Mouse (Mus musculus) hindbrain, postnatal 0 days (tissue): Measurements from ENCODE around the gene Wdr18. TPM values are rescaled to one million over a fixed set of nuclear protein-coding genes. Genes with fewer than 3 reads are reported as not detected.

Source experiments
- ATAC-seq: fragments of 200-750 bp; cut with Nextera tagmentation; 2 replicates; pipeline ENCODE4 v1.8.0; 2017; ENCODE audit warnings: mild to moderate bottlenecking, moderate TSS enrichment, moderate library complexity
- DNase-seq: peaks from one replicate; pipeline ENCODE4 v3.0.0-alpha.2; 2015; ENCODE audit warnings: low spot score
- H3K27ac ChIP-seq: fragments of 300-500 bp; sonication (generic); 2 replicates; pipeline ENCODE4 v1.5.1; 2014; ENCODE audit warnings: mild to moderate bottlenecking
- H3K27me3 ChIP-seq: fragments of 300-500 bp; sonication (generic); 2 replicates; pipeline ENCODE4 v1.6.1; 2014; ENCODE audit warnings: low read length, mixed read lengths; ENCODE audit not compliant: insufficient read depth
- H3K36me3 ChIP-seq: fragments of 300-500 bp; sonication (generic); 2 replicates; pipeline ENCODE4 v1.6.1; 2014; ENCODE audit warnings: low read length, mixed read lengths; ENCODE audit not compliant: insufficient read depth
- H3K4me1 ChIP-seq: fragments of 300-500 bp; sonication (generic); 2 replicates; pipeline ENCODE4 v1.6.1; 2014; ENCODE audit warnings: antibody characterized with exemption, low read length, mixed read lengths; ENCODE audit not compliant: insufficient read depth
- H3K4me2 ChIP-seq: fragments of 300-500 bp; sonication (generic); 2 replicates; pipeline ENCODE4 v1.6.1; 2014; ENCODE audit warnings: low read depth, mild to moderate bottlenecking, low read length, moderate library complexity, mixed read lengths
- H3K4me3 ChIP-seq: fragments of 300-500 bp; sonication (generic); 2 replicates; pipeline ENCODE4 v1.5.1; 2014; ENCODE audit warnings: low read length
- H3K9ac ChIP-seq: fragments of 300-500 bp; sonication (generic); replicated peaks from 2 replicates; pipeline ENCODE4 v1.6.1; 2014; ENCODE audit warnings: mild to moderate bottlenecking, low read length, moderate library complexity, mixed read lengths
- H3K9me3 ChIP-seq: fragments of 300-500 bp; sonication (generic); 2 replicates; pipeline ENCODE4 v1.6.1; 2016; ENCODE audit warnings: low read length, mixed read lengths
- CTCF ChIP-seq: IDR thresholded peaks from 2 replicates; pipeline ENCODE4 v1.5.1; 2016; ENCODE audit warnings: antibody characterized with exemption, control low read depth, low read depth
- WGBS: fragments of 180-500 bp; shearing (Covaris S2); extraction: QIAGEN DNeasy Blood & Tissue Kit; methylation state at CpG from one replicate; pipeline ENCODE4 v1.1.7; 2014; 5-methylcytosine and 5-hydroxymethylcytosine counted together
- polyA plus RNA-seq: library from polyadenylated mRNA; unstranded; fragments of >200 nt; fragmentation: Nextera tagmentation; extraction: Ambion mirVana; gene quantifications from 2 replicates; pipeline ENCODE4 v1.2.1, GENCODE M21; 2015
- total RNA-seq: library from RNA; depleted of rRNA; stranded (reverse); fragments of >200 nt; gene quantifications from 2 replicates; pipeline ENCODE4 v1.2.3, GENCODE M21; 2014

Wdr18 gene
- total and polyA plus RNA-seq, 2 experiments from 2014 or later = 74.6 to 109 TPM

DNA sequence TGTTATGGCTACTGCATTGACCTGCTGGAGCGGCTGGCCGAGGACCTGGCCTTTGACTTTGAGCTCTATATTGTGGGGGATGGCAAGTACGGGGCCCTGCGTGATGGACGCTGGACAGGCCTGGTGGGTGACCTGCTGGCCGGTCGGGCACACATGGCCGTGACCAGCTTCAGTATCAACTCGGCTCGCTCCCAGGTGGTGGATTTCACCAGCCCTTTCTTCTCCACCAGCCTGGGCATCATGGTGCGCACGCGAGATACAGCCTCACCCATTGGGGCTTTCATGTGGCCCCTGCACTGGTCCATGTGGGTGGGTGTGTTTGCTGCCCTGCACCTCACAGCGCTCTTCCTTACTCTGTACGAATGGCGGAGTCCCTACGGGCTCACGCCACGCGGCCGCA, 14.1 kb downstream of the Wdr18 start:
- Histone ChIP-seq H3K9me3 (no peaks in the 10 kb centered on the region), H3K4me1 (peaks cover 10% of the 10 kb centered on the region), H3K4me3 (no peak overlapping the region), H3K4me2 (no peak overlapping the region), H3K27me3 (peaks cover 9% of the 10 kb centered on the region; the same call in 1 of the 2 replicates), H3K9ac (no peak overlapping the region), H3K27ac (no peak overlapping the region), H3K36me3 (peaks cover 23% of the 10 kb centered on the region; the same call in 1 of the 2 replicates)
- TF ChIP-seq CTCF = no peak
- no peak for ATAC-seq
- no peak for DNase-seq
- 90% methylated on average over 21 of the region's 21 CpGs for whole genome bisulfite sequencing

DNA sequence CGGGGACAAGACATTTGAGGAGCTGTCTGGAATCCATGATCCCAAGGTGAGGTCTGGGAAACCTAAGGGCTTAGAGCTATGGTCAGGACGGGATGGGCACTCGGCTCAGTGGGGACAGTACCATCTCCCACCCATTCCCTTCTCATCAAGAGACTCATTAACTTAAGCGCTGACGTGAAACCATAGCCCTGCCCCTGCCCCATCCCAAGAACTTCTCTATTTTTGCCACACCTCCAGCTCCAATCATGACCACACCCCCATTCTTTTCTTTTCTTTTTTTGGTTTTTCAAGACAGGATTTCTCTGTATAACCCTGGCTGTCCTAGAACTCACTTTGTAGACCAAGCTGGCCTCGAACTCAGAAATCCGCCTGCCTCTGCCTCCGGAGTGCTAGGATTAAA, 14.7 kb downstream of the Wdr18 start:
- Histone ChIP-seq H3K27ac (no peak overlapping the region), H3K4me2 (no peak overlapping the region), H3K4me3 (no peak overlapping the region), H3K27me3 (peaks cover 9% of the 10 kb centered on the region; the same call in 1 of the 2 replicates), H3K36me3 (peaks cover 24% of the 10 kb centered on the region; the same call in 1 of the 2 replicates), H3K4me1 (peaks cover 8% of the 10 kb centered on the region; the same call in 1 of the 2 replicates), H3K9ac (no peak overlapping the region), H3K9me3 (no peaks in the 10 kb centered on the region)
- TF ChIP-seq CTCF = no peak
- DNase-seq (no peak), ATAC-seq (no peak)
- 89% methylated on average over 8 of the region's 8 CpGs for WGBS

DNA sequence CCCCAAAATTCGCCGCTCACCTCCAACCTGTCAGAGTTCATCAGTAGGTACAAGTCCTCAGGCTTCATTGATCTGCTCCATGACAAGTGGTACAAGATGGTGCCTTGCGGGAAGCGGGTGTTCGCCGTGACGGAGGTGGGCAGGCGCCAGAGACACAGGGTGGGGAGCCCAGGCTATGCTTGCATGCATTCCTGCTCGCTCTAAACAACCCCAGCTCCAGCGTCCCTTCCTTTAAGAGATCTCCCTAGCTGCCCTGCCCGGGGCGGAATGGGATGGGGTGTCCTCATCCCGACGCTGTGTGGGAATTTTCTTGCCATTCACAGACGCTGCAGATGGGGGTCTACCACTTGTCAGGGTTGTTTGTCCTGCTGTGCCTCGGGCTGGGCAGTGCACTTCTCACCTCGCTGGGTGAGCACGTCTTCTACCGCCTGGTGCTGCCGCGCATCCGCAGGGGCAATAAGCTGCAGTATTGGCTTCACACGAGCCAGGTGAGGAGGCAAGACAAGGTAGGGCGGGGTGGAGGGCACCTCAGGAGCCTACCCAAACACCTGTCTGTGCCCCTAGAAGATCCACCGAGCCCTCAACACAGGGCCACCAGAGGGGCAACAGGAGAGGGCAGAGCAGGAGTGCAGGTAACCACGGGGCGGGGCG, 16.2 kb downstream of the Wdr18 start:
- H3K9ac ChIP-seq = no peak overlapping the region
- no peak overlapping the region for H3K27ac ChIP-seq
- H3K27me3 ChIP-seq = peaks cover 2% of the 10 kb centered on the region; the same call in 1 of the 2 replicates
- WGBS = 86% methylated on average over 27 of the region's 28 CpGs
- no peak for DNase-seq
- H3K4me2 ChIP-seq = no peak overlapping the region
- no peaks in the 10 kb centered on the region for H3K9me3 ChIP-seq
- H3K36me3 ChIP-seq = peaks cover 24% of the 10 kb centered on the region; the same call in 1 of the 2 replicates
- no peak for TF ChIP-seq CTCF
- peaks cover under 1% of the 10 kb centered on the region; the same call in 1 of the 2 replicates for H3K4me1 ChIP-seq
- no peak overlapping the region for H3K4me3 ChIP-seq
- ATAC-seq = no peak

DNA sequence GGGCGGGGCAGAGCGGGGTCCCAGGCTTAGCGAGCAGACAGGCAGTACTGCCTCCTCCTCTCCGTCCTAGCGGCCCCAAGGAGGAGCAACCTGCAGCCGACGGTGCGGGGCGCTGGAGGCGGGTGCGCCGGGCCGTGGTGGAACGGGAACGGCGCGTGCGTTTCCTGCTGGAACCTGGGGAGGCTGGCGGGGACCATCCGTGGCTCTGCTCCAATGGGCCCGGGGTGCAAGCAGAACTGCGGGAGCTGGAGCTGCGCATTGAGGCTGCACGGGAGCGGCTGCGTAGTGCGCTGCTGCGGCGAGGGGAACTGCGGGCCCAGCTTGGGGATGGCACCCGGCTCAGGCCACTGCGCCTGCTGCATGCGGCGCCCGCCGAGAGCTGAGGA, 16.8 kb downstream of the Wdr18 start:
- no peaks in the 10 kb centered on the region for H3K9me3 ChIP-seq
- ATAC-seq (no peak), DNase-seq (no peak)
- 0 out of 2 replicates have a peak, but pooled peaks cover 1% of the 10 kb centered on the region for H3K4me1 ChIP-seq
- H3K4me2 ChIP-seq = no peak overlapping the region
- no peak overlapping the region for H3K9ac ChIP-seq
- H3K4me3 ChIP-seq = no peak overlapping the region
- no peak overlapping the region for H3K27ac ChIP-seq
- TF ChIP-seq CTCF = no peak
- no peaks in the 10 kb centered on the region for H3K27me3 ChIP-seq
- 75% methylated on average over 33 of the region's 36 CpGs for WGBS
- peaks cover 24% of the 10 kb centered on the region; the same call in 1 of the 2 replicates for H3K36me3 ChIP-seq

DNA sequence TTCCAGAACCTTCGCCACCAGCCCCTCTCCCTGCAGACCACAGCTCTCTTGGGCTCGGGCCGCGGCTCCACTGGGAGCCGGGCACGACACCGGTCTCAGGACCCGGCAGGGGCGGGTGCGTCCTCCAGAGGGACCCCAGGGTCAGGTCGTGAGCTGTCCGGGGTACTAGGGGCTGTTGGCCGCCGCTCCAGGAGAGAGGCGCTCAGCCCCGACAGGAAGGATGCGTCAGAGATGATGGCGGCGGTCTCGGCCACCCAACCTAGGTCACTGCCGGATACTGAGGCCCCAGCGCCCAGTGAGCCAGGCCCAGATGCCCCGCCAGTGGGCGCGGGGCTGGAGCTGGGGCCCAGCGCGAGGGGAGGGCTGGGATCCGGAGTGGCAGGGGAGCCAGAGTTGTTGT, 17.4 kb downstream of the Wdr18 start:
- Histone ChIP-seq H3K4me2 (no peak overlapping the region), H3K9me3 (no peaks in the 10 kb centered on the region), H3K4me1 (0 out of 2 replicates have a peak, but pooled peaks cover 3% of the 10 kb centered on the region), H3K9ac (no peak overlapping the region), H3K27ac (no peak overlapping the region), H3K36me3 (peaks cover 24% of the 10 kb centered on the region; the same call in 1 of the 2 replicates), H3K4me3 (no peak overlapping the region), H3K27me3 (no peaks in the 10 kb centered on the region)
- DNase-seq (no peak), ATAC-seq (no peak)
- TF ChIP-seq CTCF = no peak
- WGBS = 87% methylated on average over 28 of the region's 28 CpGs

DNA sequence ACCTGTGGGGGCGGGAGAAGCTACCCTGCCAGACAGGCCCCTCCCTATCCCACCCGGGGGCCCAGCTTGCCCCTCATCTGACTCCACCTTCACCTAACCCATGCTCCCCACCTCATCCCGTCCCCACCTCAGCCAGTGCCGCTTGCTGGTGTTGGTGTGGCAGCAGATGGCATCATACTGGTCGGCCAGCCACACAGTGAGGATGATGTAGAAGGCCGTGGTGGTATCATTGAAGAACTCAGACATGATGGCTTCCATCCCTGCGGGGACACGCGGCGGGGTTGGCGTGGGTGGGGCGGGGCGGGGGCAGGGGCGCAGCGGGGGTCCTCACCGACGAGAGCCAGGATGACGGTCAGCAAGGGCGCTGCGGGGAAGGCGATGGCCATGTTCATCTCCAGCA, 18.1 kb downstream of the Wdr18 start:
- no peak overlapping the region for H3K4me3 ChIP-seq
- no peak for ATAC-seq
- no peak overlapping the region for H3K4me2 ChIP-seq
- H3K9me3 ChIP-seq = no peaks in the 10 kb centered on the region
- H3K9ac ChIP-seq = no peak overlapping the region
- H3K27me3 ChIP-seq = no peaks in the 10 kb centered on the region
- no peak overlapping the region for H3K27ac ChIP-seq
- no peak for TF ChIP-seq CTCF
- H3K36me3 ChIP-seq = peaks cover 24% of the 10 kb centered on the region; the same call in 1 of the 2 replicates
- 94% methylated on average over 20 of the region's 21 CpGs for WGBS
- H3K4me1 ChIP-seq = peaks cover 10% of the 10 kb centered on the region
- DNase-seq = no peak
